ENCODE assay signal across 7 mouse cellular contexts in genomic region chr17:67988920-67989621, GRCm38 (mm10). TPM values are rescaled to one million over a fixed set of nuclear protein-coding genes. Genes with fewer than 3 reads are reported as not detected.
DNase-seq lines count a peak whose midpoint lies in the region; ATAC-seq lines count a peak whose summit lies in the region.

No protein-coding gene starts in this region.

- H3K27ac ChIP-seq in heart, embryonic 13.5 days (replicated peaks): peak overlapping the region; percentile 81

- peak; percentile 80; the same call in 1 of the 2 replicates for ATAC-seq in heart, embryonic 13.5 days (ENCODE audit: extremely low read depth, insufficient number of reproducible peaks, low FRiP score, low TSS enrichment)

- H3K4me1 ChIP-seq in heart, embryonic 13.5 days: peaks cover 37% of the 10 kb centered on the region

- H3K9ac ChIP-seq in heart, embryonic 13.5 days: peak overlapping the region; percentile 37; the same call in 1 of the 2 replicates

- no peaks in the 10 kb centered on the region for H3K27me3 ChIP-seq in heart, embryonic 13.5 days (replicated peaks)

- no peaks in the 10 kb centered on the region for H3K36me3 ChIP-seq in heart, embryonic 13.5 days

- peak overlapping the region; percentile 49 for H3K4me2 ChIP-seq in heart, embryonic 13.5 days

- H3K4me3 ChIP-seq in heart, embryonic 13.5 days: no peak overlapping the region

- H3K9me3 ChIP-seq in heart, embryonic 13.5 days: no peaks in the 10 kb centered on the region

- peak; percentile 90 to 94 for DNase-seq in adrenal gland, adult (ENCODE audit: inconsistent age in 2 of 2, low spot score in 1 of 2)
- DNase-seq in embryo, embryonic 10.5 days (ENCODE audit: low spot score): peak; percentile 81
- peak; percentile 73 for DNase-seq in kidney, postnatal 14 days
- DNase-seq in lung, postnatal 4 days: peak; percentile 71 to 83
- DNase-seq in cerebellum, adult 11 months: no peak
- no peak for DNase-seq in spleen, postnatal 4 days (ENCODE audit: low spot score in 2 of 2)

- whole genome bisulfite sequencing in heart, embryonic 13.5 days: 4% methylated on average over 15 of the region's 15 CpGs

RNA-seq across cellular contexts. Expression of gene Arhgap28, which starts 14.8 kb away (rescaled TPM):
- 13.7 and 17.0 TPM in 2 replicates for polyA plus RNA-seq in heart, embryonic 13.5 days (2015; fragmentation: Nextera tagmentation; extraction: Ambion mirVana)

Comparison
In these comparisons a context has a peak if more than half of its experiments do, and no peak if none do; other contexts are left out.
1. DNase-seq: peak in adrenal gland, adult (2 of 2), embryo, embryonic 10.5 days (single experiment), kidney, postnatal 14 days (single experiment) and lung, postnatal 4 days (2 of 2); none in cerebellum, adult 11 months (single experiment) and spleen, postnatal 4 days (0 of 2).